Mouse (Mus musculus) kidney, postnatal 14 days (tissue): ENCODE measurements at regions not wholly inside any gene's neighbourhood (a gene's known extent, or its start where the extent isn't known, plus 50 kb on each side); places are given as distances from the start of the nearest gene placed in this dataset.

Experiments used
- DNase-seq: peaks from one replicate; pipeline ENCODE4 v3.0.0; 2022; ENCODE audit warnings: mixed read lengths

- no peak for DNase-seq
Observed at GRCm38 (mm10) chr19:51102411-51102810, 424.0 kb upstream of the Sorcs1 start.

GRCm38 (mm10) chr19:51074762-51075161, 396.3 kb upstream of the Sorcs1 start:
- DNase-seq = no peak

- DNase-seq = peak; percentile 10
Observed at GRCm38 (mm10) chr19:51059961-51060665, 381.7 kb upstream of the Sorcs1 start.

GRCm38 (mm10) chr19:51043544-51043943, 365.1 kb upstream of the Sorcs1 start:
- no peak for DNase-seq

- no peak for DNase-seq
Observed at GRCm38 (mm10) chr19:50994471-50994870, 316.0 kb upstream of the Sorcs1 start.

- DNase-seq = no peak
Observed at GRCm38 (mm10) chr19:50971066-50971465, 292.6 kb upstream of the Sorcs1 start.

- peak; percentile 41 for DNase-seq
Observed at GRCm38 (mm10) chr19:50961910-50962309, 283.5 kb upstream of the Sorcs1 start.

- DNase-seq = no peak
Observed at GRCm38 (mm10) chr19:50945006-50945405, 266.6 kb upstream of the Sorcs1 start.

GRCm38 (mm10) chr19:50911646-50912045, 233.2 kb upstream of the Sorcs1 start:
- DNase-seq = no peak

GRCm38 (mm10) chr19:50910674-50911073, 232.2 kb upstream of the Sorcs1 start:
- DNase-seq = no peak

GRCm38 (mm10) chr19:50908751-50909150, 230.3 kb upstream of the Sorcs1 start:
- no peak for DNase-seq

- DNase-seq = no peak
Observed at GRCm38 (mm10) chr19:50893755-50894154, 215.3 kb upstream of the Sorcs1 start.

- no peak for DNase-seq
Observed at GRCm38 (mm10) chr19:50872661-50873060, 194.2 kb upstream of the Sorcs1 start.

GRCm38 (mm10) chr19:50872144-50872543, 193.7 kb upstream of the Sorcs1 start:
- DNase-seq = no peak

GRCm38 (mm10) chr19:50854854-50855253, 176.4 kb upstream of the Sorcs1 start:
- no peak for DNase-seq

- DNase-seq = no peak
Observed at GRCm38 (mm10) chr19:50840499-50840898, 162.1 kb upstream of the Sorcs1 start.
